Mouse (Mus musculus): ENCODE measurements at regions not wholly inside any gene's neighbourhood (a gene's known extent, or its start where the extent isn't known, plus 50 kb on each side); places are given as distances from the start of the nearest gene placed in this dataset.
A peak's percentile ranks its signal among the peaks of the same experiment; 100 is the strongest.

DNA sequence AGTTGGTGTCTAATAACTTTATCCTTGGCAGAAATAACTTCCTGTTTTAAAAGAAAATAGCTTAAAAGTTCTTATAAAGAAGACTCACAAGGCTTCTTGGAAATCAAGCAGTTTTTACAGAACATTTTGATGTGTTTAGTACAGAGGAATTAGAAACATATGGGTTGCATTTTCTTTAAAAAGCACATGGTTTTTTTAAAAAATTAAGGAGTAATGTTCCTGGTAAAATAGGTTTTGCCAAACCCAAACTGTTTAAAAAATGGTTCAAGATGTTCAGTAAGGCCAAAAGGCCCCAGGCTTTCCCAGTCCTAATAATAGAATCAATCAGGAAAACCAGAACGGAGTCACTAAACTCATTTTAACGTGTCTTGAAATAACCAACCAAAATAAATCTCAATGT, 113.5 kb upstream of the Slc35b3 start:
- no peaks in the 10 kb centered on the region for H3K9me3 ChIP-seq (ENCODE audit: control insufficient read depth, low read length)
- no peaks in the 10 kb centered on the region for H3K36me3 ChIP-seq (ENCODE audit: control insufficient read depth, insufficient read depth, low read length)
- no peaks in the 10 kb centered on the region for H3K4me1 ChIP-seq (ENCODE audit: control insufficient read depth, insufficient read depth, low read length)
- H3K9ac ChIP-seq (ENCODE audit: low read depth, low read length): no peak overlapping the region
- WGBS: 69% methylated on average over 2 of the region's 2 CpGs
- no peak for ATAC-seq
- no peak overlapping the region for H3K27ac ChIP-seq (ENCODE audit: low read length)
- no peaks in the 10 kb centered on the region for H3K27me3 ChIP-seq (replicated peaks; ENCODE audit: control insufficient read depth, insufficient read depth, low read length)
- no peak overlapping the region for H3K4me3 ChIP-seq (ENCODE audit: low read length)
- H3K4me2 ChIP-seq (ENCODE audit: low read depth, low read length): no peak overlapping the region

- no peak for ATAC-seq
- H3K4me1 ChIP-seq (ENCODE audit: control insufficient read depth, insufficient read depth, low read length): no peaks in the 10 kb centered on the region
- H3K9me3 ChIP-seq (ENCODE audit: control insufficient read depth, low read length): no peaks in the 10 kb centered on the region
- H3K4me2 ChIP-seq (ENCODE audit: low read depth, low read length): no peak overlapping the region
- H3K9ac ChIP-seq (ENCODE audit: low read depth, low read length): no peak overlapping the region
- no peak overlapping the region for H3K27ac ChIP-seq (ENCODE audit: low read length)
- H3K36me3 ChIP-seq (ENCODE audit: control insufficient read depth, insufficient read depth, low read length): no peaks in the 10 kb centered on the region
- no peaks in the 10 kb centered on the region for H3K27me3 ChIP-seq (replicated peaks; ENCODE audit: control insufficient read depth, insufficient read depth, low read length)
- 73% methylated on average over 3 of the region's 3 CpGs for WGBS
- H3K4me3 ChIP-seq (ENCODE audit: low read length): no peak overlapping the region
Observed at GRCm38 (mm10) chr13:39032263-39032662, 71.6 kb upstream of the Slc35b3 start.

- Histone ChIP-seq H3K27ac (ENCODE audit: low read length) (no peak overlapping the region), H3K4me2 (ENCODE audit: low read depth, low read length) (no peak overlapping the region), H3K9me3 (ENCODE audit: control insufficient read depth, low read length) (no peaks in the 10 kb centered on the region), H3K4me1 (ENCODE audit: control insufficient read depth, insufficient read depth, low read length) (no peaks in the 10 kb centered on the region), H3K9ac (ENCODE audit: low read depth, low read length) (no peak overlapping the region), H3K36me3 (ENCODE audit: control insufficient read depth, insufficient read depth, low read length) (no peaks in the 10 kb centered on the region), H3K27me3 (replicated peaks; ENCODE audit: control insufficient read depth, insufficient read depth, low read length) (no peaks in the 10 kb centered on the region), H3K4me3 (ENCODE audit: low read length) (no peak overlapping the region)
- 76% methylated on average over 13 of the region's 13 CpGs for whole genome bisulfite sequencing
- ATAC-seq: no peak
Observed at GRCm38 (mm10) chr13:39020168-39020567, 59.5 kb upstream of the Slc35b3 start.

- Histone ChIP-seq H3K36me3 (ENCODE audit: control insufficient read depth, insufficient read depth, low read length) (no peaks in the 10 kb centered on the region), H3K9ac (ENCODE audit: low read depth, low read length) (no peak overlapping the region), H3K4me1 (ENCODE audit: control insufficient read depth, insufficient read depth, low read length) (0 out of 2 replicates have a peak, but pooled peaks cover 2% of the 10 kb centered on the region), H3K4me2 (ENCODE audit: low read depth, low read length) (peak overlapping the region; percentile 27; the same call in 1 of the 2 replicates), H3K9me3 (ENCODE audit: control insufficient read depth, low read length) (no peaks in the 10 kb centered on the region), H3K27me3 (replicated peaks; ENCODE audit: control insufficient read depth, insufficient read depth, low read length) (no peaks in the 10 kb centered on the region), H3K27ac (ENCODE audit: low read length) (no peak overlapping the region), H3K4me3 (ENCODE audit: low read length) (no peak overlapping the region)
- 9% methylated on average over 8 of the region's 8 CpGs for WGBS
- peak; percentile 78 for ATAC-seq
Observed at GRCm38 (mm10) chr13:39011696-39012095, 51.0 kb upstream of the Slc35b3 start.

Data from intestine, embryonic 16.5 days (tissue).